Mouse (Mus musculus): ENCODE data around the gene Spc25. TPM values are rescaled to one million over a fixed set of nuclear protein-coding genes. Genes with fewer than 3 reads are reported as not detected.

The Spc25 gene
- polyA plus RNA-seq, 1 experiment = 6.3 TPM

DNA sequence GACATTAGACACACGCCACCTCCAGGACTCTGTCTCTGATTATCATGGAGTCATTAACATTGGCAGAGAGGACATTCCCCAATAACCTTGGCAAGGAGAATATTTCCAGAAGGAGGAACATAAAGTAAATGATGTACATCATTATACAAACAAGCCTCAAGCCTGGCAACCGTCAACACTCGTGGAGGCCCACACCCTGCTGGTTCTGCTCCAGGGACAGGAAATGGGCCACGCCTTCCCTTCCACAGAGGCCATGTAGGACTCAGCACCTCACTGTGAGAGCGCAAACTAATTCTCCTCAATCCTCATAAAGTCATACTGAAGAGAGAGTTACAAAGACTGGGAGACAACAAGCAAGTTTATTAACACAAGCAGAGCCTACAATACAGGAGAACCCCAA is 12.4 kb downstream of the Spc25 start:
- Histone ChIP-seq H3K9me3 (ENCODE audit: control insufficient read depth, low read length) (no peaks in the 10 kb centered on the region), H3K36me3 (ENCODE audit: control insufficient read depth) (peaks cover 94% of the 10 kb centered on the region), H3K4me1 (ENCODE audit: control insufficient read depth) (peaks cover 8% of the 10 kb centered on the region), H3K4me3 (replicated peaks) (no peak overlapping the region), H3K27me3 (ENCODE audit: control insufficient read depth) (no peaks in the 10 kb centered on the region)
- no peak for TF ChIP-seq GATA1 (IDR thresholded peaks at IDR 0.05; ENCODE audit: low read length)
- no peak for TF ChIP-seq TAL1 (IDR thresholded peaks at IDR 0.05; ENCODE audit: low read length)

DNA sequence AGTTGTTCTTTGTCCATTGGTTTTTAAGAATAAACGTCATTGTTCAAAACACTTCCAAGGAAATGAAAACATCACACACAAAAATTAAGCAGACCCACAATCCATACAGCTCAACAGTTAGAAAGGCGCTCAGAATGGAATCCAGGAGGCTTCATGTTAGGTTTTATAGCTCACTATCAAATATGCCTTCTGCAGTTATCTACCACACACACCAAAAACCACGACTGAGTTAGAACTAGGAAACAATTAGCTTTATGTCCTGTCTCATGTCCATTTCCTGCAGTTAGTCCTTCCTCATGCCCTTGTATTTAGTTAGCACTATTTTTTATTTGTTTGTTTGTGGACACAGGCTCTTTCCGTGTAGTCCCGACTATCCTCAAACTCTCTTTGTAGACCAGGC is 14.9 kb downstream of the Spc25 start:
- no peaks in the 10 kb centered on the region for H3K9me3 ChIP-seq (ENCODE audit: control insufficient read depth, low read length)
- TF ChIP-seq TAL1 (IDR thresholded peaks at IDR 0.05; ENCODE audit: low read length) = no peak
- no peak for TF ChIP-seq GATA1 (IDR thresholded peaks at IDR 0.05; ENCODE audit: low read length)
- no peak overlapping the region for H3K4me3 ChIP-seq (replicated peaks)
- peaks cover 12% of the 10 kb centered on the region for H3K4me1 ChIP-seq (ENCODE audit: control insufficient read depth)
- H3K36me3 ChIP-seq (ENCODE audit: control insufficient read depth) = peaks cover 93% of the 10 kb centered on the region
- no peaks in the 10 kb centered on the region for H3K27me3 ChIP-seq (ENCODE audit: control insufficient read depth)

- TF ChIP-seq GATA1 (IDR thresholded peaks at IDR 0.05; ENCODE audit: low read length) (no peak), TAL1 (IDR thresholded peaks at IDR 0.05; ENCODE audit: low read length) (no peak)
- Histone ChIP-seq H3K4me3 (replicated peaks) (no peak overlapping the region), H3K27me3 (ENCODE audit: control insufficient read depth) (no peaks in the 10 kb centered on the region), H3K4me1 (ENCODE audit: control insufficient read depth) (peaks cover 12% of the 10 kb centered on the region), H3K9me3 (ENCODE audit: control insufficient read depth, low read length) (no peaks in the 10 kb centered on the region), H3K36me3 (ENCODE audit: control insufficient read depth) (peaks cover 86% of the 10 kb centered on the region)
Observed at GRCm38 (mm10) chr2:69189222-69189621, 16.8 kb downstream of the Spc25 start.

GRCm38 (mm10) chr2:69188732-69189131 is 17.3 kb downstream of the Spc25 start:
- H3K27me3 ChIP-seq (ENCODE audit: control insufficient read depth) = no peaks in the 10 kb centered on the region
- TF ChIP-seq TAL1 (IDR thresholded peaks at IDR 0.05; ENCODE audit: low read length) (no peak), GATA1 (IDR thresholded peaks at IDR 0.05; ENCODE audit: low read length) (no peak)
- H3K36me3 ChIP-seq (ENCODE audit: control insufficient read depth) = peaks cover 81% of the 10 kb centered on the region

DNA sequence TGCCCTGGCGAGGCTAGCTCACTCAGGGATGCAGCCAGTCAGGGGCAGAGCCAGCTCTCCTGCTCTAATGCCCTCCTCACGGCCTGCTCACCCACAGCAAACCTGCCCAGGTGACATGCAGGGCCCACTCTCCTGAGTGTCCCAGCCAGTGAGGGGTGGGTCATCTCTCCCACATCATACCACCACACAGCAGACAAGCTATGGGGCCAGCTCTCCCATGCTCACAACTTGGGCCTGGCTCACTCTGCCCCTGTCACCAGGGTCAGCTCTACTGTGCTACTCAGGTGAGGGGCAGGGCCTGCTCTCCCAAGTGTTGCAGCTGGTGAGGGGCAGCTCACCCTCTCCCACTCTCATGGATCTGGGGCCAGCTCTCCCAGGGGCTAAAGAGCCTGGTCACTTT is 18.0 kb downstream of the Spc25 start:
- H3K9me3 ChIP-seq (ENCODE audit: control insufficient read depth, low read length) = no peaks in the 10 kb centered on the region
- H3K36me3 ChIP-seq (ENCODE audit: control insufficient read depth) = peaks cover 74% of the 10 kb centered on the region
- H3K4me1 ChIP-seq (ENCODE audit: control insufficient read depth) = peaks cover 12% of the 10 kb centered on the region
- H3K4me3 ChIP-seq (replicated peaks) = no peak overlapping the region
- no peaks in the 10 kb centered on the region for H3K27me3 ChIP-seq (ENCODE audit: control insufficient read depth)
- TF ChIP-seq TAL1 (IDR thresholded peaks at IDR 0.05; ENCODE audit: low read length) (no peak), GATA1 (IDR thresholded peaks at IDR 0.05; ENCODE audit: low read length) (no peak)

More at GRCm38 (mm10) chr2:69188732-69189131, 17.3 kb downstream of the Spc25 start:
- peaks cover 12% of the 10 kb centered on the region for H3K4me1 ChIP-seq (ENCODE audit: control insufficient read depth)
- no peak overlapping the region for H3K4me3 ChIP-seq (replicated peaks)
- H3K9me3 ChIP-seq (ENCODE audit: control insufficient read depth, low read length) = no peaks in the 10 kb centered on the region

GRCm38 (mm10) chr2:69179721-69180120 is 26.3 kb downstream of the Spc25 start:
- Histone ChIP-seq H3K27me3 (ENCODE audit: control insufficient read depth) (no peaks in the 10 kb centered on the region), H3K36me3 (ENCODE audit: control insufficient read depth) (no peaks in the 10 kb centered on the region; the same call in none of the 2 replicates), H3K4me3 (replicated peaks) (no peak overlapping the region), H3K4me1 (ENCODE audit: control insufficient read depth) (no peaks in the 10 kb centered on the region), H3K9me3 (ENCODE audit: control insufficient read depth, low read length) (no peaks in the 10 kb centered on the region)
- TF ChIP-seq GATA1 (IDR thresholded peaks at IDR 0.05; ENCODE audit: low read length) (no peak), TAL1 (IDR thresholded peaks at IDR 0.05; ENCODE audit: low read length) (no peak)

DNA sequence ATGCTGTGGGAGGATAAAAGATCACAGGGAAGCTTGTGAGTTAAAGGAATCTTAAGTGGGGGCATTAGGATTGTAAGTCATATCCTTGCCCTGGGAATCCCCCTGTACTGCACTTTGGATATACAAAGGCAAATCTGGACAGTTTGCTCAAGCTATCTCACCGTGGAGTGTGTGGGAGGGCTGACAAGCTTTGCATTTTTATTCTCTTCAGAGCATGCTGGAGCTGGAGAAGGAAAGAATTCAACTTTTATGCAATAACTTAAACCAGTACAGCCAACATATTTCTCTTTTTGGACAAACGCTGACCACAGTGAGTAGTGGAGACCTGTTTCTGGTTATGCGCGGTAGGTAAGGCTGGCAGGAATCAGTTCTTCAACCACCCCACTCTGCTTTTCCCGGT is 30.7 kb downstream of the Spc25 start:
- Histone ChIP-seq H3K4me3 (replicated peaks) (no peak overlapping the region), H3K27me3 (ENCODE audit: control insufficient read depth) (no peaks in the 10 kb centered on the region), H3K4me1 (ENCODE audit: control insufficient read depth) (no peaks in the 10 kb centered on the region), H3K36me3 (ENCODE audit: control insufficient read depth) (no peaks in the 10 kb centered on the region; the same call in 1 of the 2 replicates), H3K9me3 (ENCODE audit: control insufficient read depth, low read length) (no peaks in the 10 kb centered on the region)
- no peak for TF ChIP-seq GATA1 (IDR thresholded peaks at IDR 0.05; ENCODE audit: low read length)
- TF ChIP-seq TAL1 (IDR thresholded peaks at IDR 0.05; ENCODE audit: low read length) = no peak

DNA sequence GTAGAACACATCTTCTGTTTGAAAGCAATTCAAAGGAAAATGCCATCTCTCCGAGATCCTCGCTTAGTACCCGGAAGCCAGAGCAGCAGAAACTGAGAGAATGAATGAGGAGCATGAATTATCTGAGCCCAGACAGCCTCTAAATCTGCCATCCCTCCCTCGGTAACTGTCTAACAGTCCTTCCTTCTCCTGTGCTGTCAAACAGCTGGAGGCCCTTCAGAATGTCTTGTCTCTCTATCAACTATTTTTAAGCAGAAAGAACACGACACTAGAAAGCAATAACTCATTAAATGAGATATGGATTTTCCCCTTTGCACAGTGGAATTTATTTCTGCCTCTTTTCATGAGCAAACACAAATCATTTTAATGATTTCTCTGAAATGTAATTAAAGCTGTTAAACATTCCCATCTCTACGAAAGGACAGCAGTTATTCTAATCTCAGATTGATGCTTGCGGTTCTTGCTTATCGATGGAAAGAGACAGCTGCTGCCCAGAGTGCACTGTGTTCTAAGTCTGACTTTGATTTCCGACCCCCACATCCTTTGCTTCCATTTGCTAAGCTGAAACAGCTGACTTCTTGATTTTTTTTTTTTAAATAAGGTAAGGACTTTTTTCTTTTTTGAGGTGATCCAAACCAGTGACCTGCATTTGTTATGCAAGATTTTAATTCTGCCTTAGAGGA is 35.5 kb downstream of the Spc25 start:
- no peak for TF ChIP-seq GATA1 (IDR thresholded peaks at IDR 0.05; ENCODE audit: low read length)
- no peak for TF ChIP-seq TAL1 (IDR thresholded peaks at IDR 0.05; ENCODE audit: low read length)
- H3K36me3 ChIP-seq (ENCODE audit: control insufficient read depth) = no peaks in the 10 kb centered on the region; the same call in 1 of the 2 replicates
- no peaks in the 10 kb centered on the region for H3K4me1 ChIP-seq (ENCODE audit: control insufficient read depth)
- no peak overlapping the region for H3K4me3 ChIP-seq (replicated peaks)
- no peaks in the 10 kb centered on the region for H3K27me3 ChIP-seq (ENCODE audit: control insufficient read depth)
- no peaks in the 10 kb centered on the region for H3K9me3 ChIP-seq (ENCODE audit: control insufficient read depth, low read length)

- no peaks in the 10 kb centered on the region for H3K36me3 ChIP-seq (ENCODE audit: control insufficient read depth)
- no peaks in the 10 kb centered on the region for H3K4me1 ChIP-seq (ENCODE audit: control insufficient read depth)
- no peaks in the 10 kb centered on the region for H3K9me3 ChIP-seq (ENCODE audit: control insufficient read depth, low read length)
- no peak for TF ChIP-seq GATA1 (IDR thresholded peaks at IDR 0.05; ENCODE audit: low read length)
- TF ChIP-seq TAL1 (IDR thresholded peaks at IDR 0.05; ENCODE audit: low read length) = no peak
- no peak overlapping the region for H3K4me3 ChIP-seq (replicated peaks)
- H3K27me3 ChIP-seq (ENCODE audit: control insufficient read depth) = no peaks in the 10 kb centered on the region
Observed at GRCm38 (mm10) chr2:69158907-69159306, 47.1 kb downstream of the Spc25 start.

DNA sequence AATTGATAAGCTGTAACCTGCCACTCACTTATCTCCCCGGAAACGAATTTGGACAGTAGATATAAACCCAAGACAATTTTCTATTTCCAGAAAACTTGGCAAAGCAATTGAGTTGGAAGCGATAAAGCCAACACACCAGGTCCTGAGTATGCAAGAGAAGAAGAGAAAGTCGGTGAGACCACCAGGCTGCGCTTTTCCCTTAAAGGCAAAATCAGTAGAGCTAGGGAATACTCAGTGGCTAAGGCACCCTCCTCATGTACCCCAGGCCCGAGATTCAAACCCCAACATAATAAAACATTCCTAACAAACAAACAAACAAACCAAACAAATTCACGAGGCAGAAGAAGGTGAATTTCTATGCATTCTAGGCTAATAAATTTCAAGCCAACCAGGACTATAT is 49.7 kb downstream of the Spc25 start:
- TF ChIP-seq GATA1 (IDR thresholded peaks at IDR 0.05; ENCODE audit: low read length) (no peak), TAL1 (IDR thresholded peaks at IDR 0.05; ENCODE audit: low read length) (no peak)
- Histone ChIP-seq H3K4me1 (ENCODE audit: control insufficient read depth) (no peaks in the 10 kb centered on the region), H3K9me3 (ENCODE audit: control insufficient read depth, low read length) (no peaks in the 10 kb centered on the region), H3K27me3 (ENCODE audit: control insufficient read depth) (no peaks in the 10 kb centered on the region), H3K36me3 (ENCODE audit: control insufficient read depth) (no peaks in the 10 kb centered on the region), H3K4me3 (replicated peaks) (no peak overlapping the region)

Measured in erythroblast, embryonic 14.5 days (primary cell).